Mouse (Mus musculus) forebrain, embryonic 10.5 days (tissue): ENCODE data around the gene Lin37. TPM values are rescaled to one million over a fixed set of nuclear protein-coding genes. Genes with fewer than 3 reads are reported as not detected.

Experiments used
- DNase-seq: peaks from one replicate; pipeline ENCODE4 v3.0.0-alpha.2; 2017; ENCODE audit warnings: low spot score; ENCODE audit errors: extremely low spot score
- H3K27ac ChIP-seq: fragments of 300-500 bp; sonication (generic); 2 replicates; pipeline ENCODE4 v1.5.1; 2016; ENCODE audit warnings: mild to moderate bottlenecking
- H3K27me3 ChIP-seq: fragments of 300-500 bp; sonication (generic); 2 replicates; pipeline ENCODE4 v1.6.1; 2016; ENCODE audit warnings: mild to moderate bottlenecking; ENCODE audit not compliant: poor library complexity, severe bottlenecking
- H3K36me3 ChIP-seq: fragments of 300-500 bp; sonication (generic); replicated peaks from 2 replicates; pipeline ENCODE4 v1.6.1; 2016; ENCODE audit warnings: mild to moderate bottlenecking, moderate library complexity
- H3K4me1 ChIP-seq: fragments of 300-500 bp; sonication (generic); 2 replicates; pipeline ENCODE4 v1.6.1; 2016
- H3K4me3 ChIP-seq: fragments of 300-500 bp; sonication (generic); 2 replicates; pipeline ENCODE4 v1.5.1; 2016; ENCODE audit warnings: mild to moderate bottlenecking, moderate library complexity
- H3K9me3 ChIP-seq: fragments of 300-500 bp; sonication (generic); 2 replicates; pipeline ENCODE4 v1.6.1; 2016; ENCODE audit warnings: mild to moderate bottlenecking, moderate library complexity
- WGBS: fragments of 180-500 bp; shearing (Covaris S2); methylation state at CpG from one replicate; pipeline ENCODE4 v1.1.7; 2016; 5-methylcytosine and 5-hydroxymethylcytosine counted together
- polyA plus RNA-seq: library from polyadenylated mRNA; unstranded; fragments of >200 nt; fragmentation: Nextera tagmentation; extraction: Ambion mirVana; gene quantifications from 2 replicates; pipeline ENCODE4 v1.2.1, GENCODE M21; 2016

Lin37 gene
- polyA plus RNA-seq, 1 experiment from 2014 or later, result 40.7 TPM

GRCm38 (mm10) chr7:30557901-30558514, 1.6 kb downstream of the Lin37 start:
- peaks cover 37% of the 10 kb centered on the region for H3K4me1 ChIP-seq
- no peaks in the 10 kb centered on the region for H3K9me3 ChIP-seq
- peaks cover 40% of the 10 kb centered on the region for H3K36me3 ChIP-seq
- H3K27ac ChIP-seq, result no peak overlapping the region
- peaks cover 11% of the 10 kb centered on the region; the same call in 1 of the 2 replicates for H3K27me3 ChIP-seq
- WGBS, result 92% methylated on average over 13 of the region's 13 CpGs
- peak overlapping the region; percentile 76 for H3K4me3 ChIP-seq
- DNase-seq, result no peak

GRCm38 (mm10) chr7:30556894-30557536, 2.6 kb downstream of the Lin37 start:
- H3K4me1 ChIP-seq, result peaks cover 39% of the 10 kb centered on the region

GRCm38 (mm10) chr7:30553810-30554584, 5.6 kb downstream of the Lin37 start:
- no peak for DNase-seq
- Histone ChIP-seq H3K27ac (peak overlapping the region; percentile 93), H3K4me3 (peak overlapping the region; percentile 58), H3K36me3 (peaks cover 46% of the 10 kb centered on the region), H3K9me3 (no peaks in the 10 kb centered on the region), H3K4me1 (peaks cover 33% of the 10 kb centered on the region), H3K27me3 (peaks cover 11% of the 10 kb centered on the region; the same call in 1 of the 2 replicates)
- WGBS, result 89% methylated on average over 22 of the region's 22 CpGs

More at GRCm38 (mm10) chr7:30556894-30557536, 2.6 kb downstream of the Lin37 start:
- peaks cover 40% of the 10 kb centered on the region for H3K36me3 ChIP-seq
- peaks cover 11% of the 10 kb centered on the region; the same call in 1 of the 2 replicates for H3K27me3 ChIP-seq
- H3K9me3 ChIP-seq, result no peaks in the 10 kb centered on the region
- H3K27ac ChIP-seq, result no peak overlapping the region
- no peak overlapping the region for H3K4me3 ChIP-seq
- whole genome bisulfite sequencing, result 94% methylated on average over 18 of the region's 18 CpGs
- DNase-seq, result no peak

- H3K4me3 ChIP-seq, result peak overlapping the region; percentile 58
- peaks cover 11% of the 10 kb centered on the region; the same call in 1 of the 2 replicates for H3K27me3 ChIP-seq
- H3K9me3 ChIP-seq, result no peaks in the 10 kb centered on the region
- WGBS, result 10% methylated on average over 23 of the region's 23 CpGs
- peaks cover 24% of the 10 kb centered on the region for H3K4me1 ChIP-seq
- peak overlapping the region; percentile 93 for H3K27ac ChIP-seq
- H3K36me3 ChIP-seq, result peaks cover 55% of the 10 kb centered on the region
- no peak for DNase-seq
These were observed 6.5 kb downstream of the Lin37 start for GRCm38 (mm10) chr7:30553021-30553589.

- 1% methylated on average over 44 of the region's 44 CpGs for whole genome bisulfite sequencing
- peaks cover 57% of the 10 kb centered on the region for H3K36me3 ChIP-seq
- peak within 1 kb of the TSS; percentile 58 for H3K4me3 ChIP-seq
- no peaks in the 10 kb centered on the region for H3K9me3 ChIP-seq
- H3K27me3 ChIP-seq, result peaks cover 11% of the 10 kb centered on the region; the same call in 1 of the 2 replicates
- peak; percentile 96 for DNase-seq
- H3K4me1 ChIP-seq, result peaks cover 18% of the 10 kb centered on the region
- H3K27ac ChIP-seq, result peak within 1 kb of the TSS; percentile 93
These were observed 7.3 kb downstream of the Lin37 start, which contains the start of the genes Hspb6 and Proser3 for GRCm38 (mm10) chr7:30552102-30553020. Gene Hspb6, plus strand, starts transcription at chr7:30552178. Gene Proser3, minus strand, starts transcription at chr7:30552299.

GRCm38 (mm10) chr7:30551445-30552101, 8.1 kb downstream of the Lin37 start:
- peak overlapping the region; percentile 58 for H3K4me3 ChIP-seq
- 3% methylated on average over 10 of the region's 10 CpGs for WGBS
- H3K27ac ChIP-seq, result peak overlapping the region; percentile 93
- peaks cover 55% of the 10 kb centered on the region for H3K36me3 ChIP-seq
- H3K4me1 ChIP-seq, result peaks cover 18% of the 10 kb centered on the region
- H3K9me3 ChIP-seq, result no peaks in the 10 kb centered on the region
- no peak for DNase-seq
- peaks cover 11% of the 10 kb centered on the region; the same call in 1 of the 2 replicates for H3K27me3 ChIP-seq

- peaks cover 18% of the 10 kb centered on the region for H3K4me1 ChIP-seq
- WGBS, result 94% methylated on average over 1 of the region's 1 CpGs
- no peak overlapping the region for H3K27ac ChIP-seq
- no peaks in the 10 kb centered on the region for H3K9me3 ChIP-seq
- DNase-seq, result no peak
- peaks cover 54% of the 10 kb centered on the region for H3K36me3 ChIP-seq
- H3K27me3 ChIP-seq, result peaks cover 11% of the 10 kb centered on the region; the same call in 1 of the 2 replicates
- H3K4me3 ChIP-seq, result 0 out of 2 replicates have a peak overlapping the region, but pooled peaks have one; percentile 58
These were observed 9.0 kb downstream of the Lin37 start for GRCm38 (mm10) chr7:30550603-30551002.

- Histone ChIP-seq H3K4me3 (no peak overlapping the region), H3K27me3 (peaks cover 11% of the 10 kb centered on the region; the same call in 1 of the 2 replicates), H3K9me3 (no peaks in the 10 kb centered on the region), H3K27ac (no peak overlapping the region), H3K4me1 (peaks cover 18% of the 10 kb centered on the region), H3K36me3 (peaks cover 52% of the 10 kb centered on the region)
- WGBS, result 96% methylated on average over 2 of the region's 2 CpGs
- DNase-seq, result no peak
These were observed 9.8 kb downstream of the Lin37 start for GRCm38 (mm10) chr7:30549880-30550279.

GRCm38 (mm10) chr7:30544327-30544726, 15.3 kb downstream of the Lin37 start:
- Histone ChIP-seq H3K36me3 (peaks cover 88% of the 10 kb centered on the region), H3K27me3 (no peaks in the 10 kb centered on the region), H3K4me3 (no peak overlapping the region), H3K27ac (no peak overlapping the region), H3K4me1 (no peaks in the 10 kb centered on the region), H3K9me3 (no peaks in the 10 kb centered on the region)
- WGBS, result 91% methylated on average over 2 of the region's 2 CpGs
- no peak for DNase-seq

GRCm38 (mm10) chr7:30540572-30540971, 19.1 kb downstream of the Lin37 start:
- H3K9me3 ChIP-seq, result no peaks in the 10 kb centered on the region
- WGBS, result 88% methylated on average over 7 of the region's 7 CpGs
- no peak overlapping the region for H3K4me3 ChIP-seq
- no peak for DNase-seq
- H3K36me3 ChIP-seq, result peaks cover 64% of the 10 kb centered on the region
- H3K27me3 ChIP-seq, result no peaks in the 10 kb centered on the region
- H3K4me1 ChIP-seq, result peaks cover 5% of the 10 kb centered on the region
- no peak overlapping the region for H3K27ac ChIP-seq
